30 mouse cellular contexts compared by ENCODE assay signal in genomic region chr5:67852860-67853259, GRCm38 (mm10). TPM values are rescaled to one million over a fixed set of nuclear protein-coding genes. Genes with fewer than 3 reads are reported as not detected.
DNase-seq lines count a peak whose midpoint lies in the region; ATAC-seq and TF ChIP-seq lines count a peak whose summit lies in the region.
"Had no signal": no experiment of that assay in that cellular context is flagged by ENCODE, and none has a peak within 500 bp of the region (broad histone marks: within the 10 kb centered on the region; RNA-seq: fewer than 3 reads in every experiment).

No protein-coding gene starts in this region.

- TF ChIP-seq POLR2A in liver, adult 2 months (IDR thresholded peaks at IDR 0.05; ENCODE audit: extremely low read depth, insufficient read depth, low read length): no peak

- peak; percentile 38; the same call in 1 of the 2 replicates for ATAC-seq in frontal cortex, adult (ENCODE audit: low TSS enrichment)
- no peak for ATAC-seq in liver, embryonic 12.5 days
- peak; percentile 43; the same call in 1 of the 2 replicates for ATAC-seq in granulocyte monocyte progenitor cell, adult 5-6 weeks (replicated peaks; ENCODE audit: poor library complexity, severe bottlenecking)
- ATAC-seq: activated CD4-positive, CD25-positive, alpha-beta regulatory T cell, adult 4 months; CD4-positive, CD25-positive, alpha-beta regulatory T cell, adult 4 months; forebrain, embryonic 15.5 days; hindbrain, postnatal 0 days; inflammation-experienced regulatory T-cells, adult 6 months; intestine, embryonic 16.5 days had no signal

- intact Hi-C loops in left cerebral cortex, adult 2 months (cut with DNase I): no loop called here

- no peaks in the 10 kb centered on the region for H3K9me3 ChIP-seq in liver, embryonic 12.5 days (replicated peaks)
- H3K9me3 ChIP-seq: embryonic facial prominence, embryonic 12.5 days; embryonic facial prominence, embryonic 15.5 days; forebrain, embryonic 12.5 days; forebrain, embryonic 15.5 days; heart, embryonic 12.5 days; heart, embryonic 15.5 days; hindbrain, embryonic 10.5 days had no signal

- H3K4me2 ChIP-seq in liver, embryonic 12.5 days: no peak overlapping the region
- H3K4me2 ChIP-seq: embryonic facial prominence, embryonic 12.5 days; embryonic facial prominence, embryonic 15.5 days; forebrain, embryonic 12.5 days; forebrain, embryonic 15.5 days; heart, embryonic 12.5 days; heart, embryonic 15.5 days; hindbrain, embryonic 14.5 days had no signal

- no peak for TF ChIP-seq CTCF in liver, adult 2 months (IDR thresholded peaks at IDR 0.05; ENCODE audit: low read depth, low read length)
- TF ChIP-seq CTCF in left cerebral cortex, adult 2 months (IDR thresholded peaks at IDR 0.05): no peak

- no peaks in the 10 kb centered on the region for H3K79me2 ChIP-seq in liver, adult 2 months (ENCODE audit: control insufficient read depth, insufficient read depth, low read length)

- H3K27ac ChIP-seq in liver, adult 2 months (replicated peaks; ENCODE audit: insufficient read depth, low read depth, low read length): no peak overlapping the region
- no peak overlapping the region for H3K27ac ChIP-seq in liver, embryonic 12.5 days
- H3K27ac ChIP-seq in left cerebral cortex, adult 2 months: no peak overlapping the region
- H3K27ac ChIP-seq: embryonic facial prominence, embryonic 12.5 days; embryonic facial prominence, embryonic 15.5 days; forebrain, embryonic 12.5 days; forebrain, embryonic 15.5 days; gastrocnemius, adult 2 months; heart, embryonic 15.5 days; hindbrain, embryonic 10.5 days; hindbrain, embryonic 14.5 days; hindbrain, postnatal 0 days had no signal

- WGBS in liver, adult 2 months: 56% methylated on average over 2 of the region's 2 CpGs
- WGBS in liver, embryonic 12.5 days (ENCODE audit: insufficient replicate concordance): 59% methylated on average over 2 of the region's 2 CpGs

- no peak overlapping the region for H3K4me3 ChIP-seq in liver, adult 2 months (ENCODE audit: insufficient read depth, low read depth, low read length)
- no peak overlapping the region for H3K4me3 ChIP-seq in liver, embryonic 12.5 days
- H3K4me3 ChIP-seq in left cerebral cortex, adult 2 months: no peak overlapping the region
- H3K4me3 ChIP-seq: embryonic facial prominence, embryonic 12.5 days; embryonic facial prominence, embryonic 15.5 days; forebrain, embryonic 12.5 days; forebrain, embryonic 15.5 days; gastrocnemius, adult 2 months; heart, embryonic 12.5 days; heart, embryonic 15.5 days; hindbrain, embryonic 10.5 days had no signal

- peaks cover 3% of the 10 kb centered on the region; the same call in 1 of the 2 replicates for H3K27me3 ChIP-seq in liver, adult 2 months (ENCODE audit: control insufficient read depth, insufficient read depth, low read length)
- H3K27me3 ChIP-seq in liver, embryonic 12.5 days (replicated peaks): no peaks in the 10 kb centered on the region
- H3K27me3 ChIP-seq: embryonic facial prominence, embryonic 12.5 days; embryonic facial prominence, embryonic 15.5 days; forebrain, embryonic 12.5 days; forebrain, embryonic 15.5 days; heart, embryonic 12.5 days; heart, embryonic 15.5 days had no signal

- H3K4me1 ChIP-seq in liver, adult 2 months (ENCODE audit: control insufficient read depth, insufficient read depth, low read length): peaks cover under 1% of the 10 kb centered on the region; the same call in 1 of the 2 replicates
- peaks cover 18% of the 10 kb centered on the region for H3K4me1 ChIP-seq in liver, embryonic 12.5 days
- H3K4me1 ChIP-seq: embryonic facial prominence, embryonic 12.5 days; heart, embryonic 15.5 days had no signal

- DNase-seq in frontal cortex, postnatal 36 days (ENCODE audit: low spot score in 2 of 2): no peak
- DNase-seq in liver, adult 2 months (ENCODE audit: extremely low read depth, low read depth, low spot score): peak; percentile 23
- peak; percentile 73 for DNase-seq in brain, adult 2 months (ENCODE audit: low read depth, low spot score)
- no peak for DNase-seq in left cerebral cortex, adult 2 months (ENCODE audit: extremely low spot score in 1 of 2, low spot score in 2 of 2)
- DNase-seq: adrenal gland, postnatal 14 days; cerebellum, adult 18-20 months; cerebellum, adult 9-10 months; cerebellum, postnatal 25 days; gastrocnemius, adult 2 months; gastrocnemius, postnatal 14 days; heart, adult 18-20 months; heart, postnatal 10 days; heart, postnatal 36 days had no signal

- no peaks in the 10 kb centered on the region for H3K36me3 ChIP-seq in liver, adult 2 months (ENCODE audit: control insufficient read depth, insufficient read depth, low read length)
- H3K36me3 ChIP-seq in liver, embryonic 12.5 days: no peaks in the 10 kb centered on the region
- H3K36me3 ChIP-seq: embryonic facial prominence, embryonic 12.5 days; embryonic facial prominence, embryonic 15.5 days; forebrain, embryonic 12.5 days; forebrain, embryonic 15.5 days; heart, embryonic 12.5 days; heart, embryonic 15.5 days; hindbrain, embryonic 10.5 days had no signal

- H3K9ac ChIP-seq in liver, adult 2 months (ENCODE audit: low read depth, low read length): no peak overlapping the region
- no peak overlapping the region for H3K9ac ChIP-seq in liver, embryonic 12.5 days
- H3K9ac ChIP-seq: embryonic facial prominence, embryonic 12.5 days; embryonic facial prominence, embryonic 15.5 days; forebrain, embryonic 12.5 days; forebrain, embryonic 15.5 days; heart, embryonic 12.5 days; heart, embryonic 15.5 days; hindbrain, embryonic 14.5 days had no signal

RNA-seq across cellular contexts. Expression of gene Atp8a1, which starts 5.6 kb away (rescaled TPM):
- 5.1 and 6.3 TPM in 2 replicates for total RNA-seq in liver, adult 2 months (2014; rRNA removed)
- polyA plus RNA-seq in liver, adult 2 months (2012; rRNA removed): 1.7 and 3.8 TPM in 2 replicates
- polyA plus RNA-seq in liver, embryonic 12.5 days (2016; fragmentation: Nextera tagmentation; extraction: Ambion mirVana): 61.2 and 64.2 TPM in 2 replicates
- 33.8 and 39.3 TPM in 2 replicates for total RNA-seq in granulocyte monocyte progenitor cell, adult 5-6 weeks (2014; fragmentation: Nextera tagmentation)
- total RNA-seq in granulocyte monocyte progenitor cell, adult 5-6 weeks (2017): 23.3 and 26.2 TPM in 2 replicates
- 100 to 1,000 TPM; 171 to 190 TPM for total RNA-seq in left cerebral cortex, adult 2 months (2021)
- polyA plus RNA-seq: C2C12 had no signal

Comparison
In these comparisons a context has a peak if more than half of its experiments do, and no peak if none do; other contexts are left out.
1. DNase-seq: peak in liver, adult 2 months (single experiment) and brain, adult 2 months (single experiment); none in frontal cortex, postnatal 36 days (0 of 2) and left cerebral cortex, adult 2 months (0 of 2).
2. RNA of gene Atp8a1, which starts 5.6 kb away (total RNA-seq): 171 to 190 TPM in left cerebral cortex, adult 2 months; 23.3 to 39.3 TPM in granulocyte monocyte progenitor cell, adult 5-6 weeks and 5.1 to 6.3 TPM in liver, adult 2 months; every median in the first group is over 4 times any median in the second.